Mouse (Mus musculus) right cerebral cortex, adult 18-20 months (tissue): ENCODE data around the gene Wdr70.

Source experiments
- DNase-seq: peaks from one replicate; pipeline ENCODE4 v3.0.0; 2022; ENCODE audit warnings: mixed read lengths

The Wdr70 gene

DNA sequence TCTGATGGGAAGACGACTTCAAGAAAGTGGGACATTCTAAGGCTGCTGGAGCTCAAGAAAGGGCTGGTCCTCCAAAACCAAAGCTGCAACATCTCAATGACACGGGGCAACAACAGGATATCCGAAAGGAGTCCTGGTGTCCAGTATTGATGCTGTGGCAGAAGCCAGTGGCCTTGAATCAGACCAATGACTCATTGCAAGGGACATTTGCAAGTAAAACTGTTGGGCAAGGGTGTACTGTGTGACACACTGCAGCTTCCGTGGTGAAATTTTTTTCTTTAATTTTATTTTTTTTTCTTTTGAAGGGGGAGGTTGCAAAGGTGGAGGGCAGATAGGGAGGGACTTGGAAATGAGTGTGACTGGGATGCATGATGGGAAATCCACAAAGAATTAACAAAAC, 256.6 kb downstream of the Wdr70 start:
- no peak for DNase-seq

DNA sequence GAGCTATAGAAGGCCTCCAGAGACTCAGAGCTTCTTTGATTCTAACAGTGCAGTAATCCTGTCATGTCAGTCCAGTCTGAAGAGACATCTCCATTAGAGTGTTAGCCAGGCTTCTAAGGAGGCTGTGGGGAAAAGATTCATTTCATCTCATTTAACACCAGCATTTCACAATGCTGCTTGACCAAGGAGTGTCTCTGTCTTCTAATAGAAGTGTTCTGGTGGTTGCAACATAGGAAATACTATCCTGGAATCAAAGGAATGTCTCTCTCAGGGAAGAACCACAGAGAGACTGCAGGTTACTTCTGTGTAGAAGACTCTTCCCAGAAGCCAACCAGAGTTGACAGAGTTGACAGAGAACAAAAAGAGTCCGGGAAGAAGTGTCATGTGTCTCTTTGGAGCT, 257.3 kb downstream of the Wdr70 start:
- DNase-seq, result no peak

DNA sequence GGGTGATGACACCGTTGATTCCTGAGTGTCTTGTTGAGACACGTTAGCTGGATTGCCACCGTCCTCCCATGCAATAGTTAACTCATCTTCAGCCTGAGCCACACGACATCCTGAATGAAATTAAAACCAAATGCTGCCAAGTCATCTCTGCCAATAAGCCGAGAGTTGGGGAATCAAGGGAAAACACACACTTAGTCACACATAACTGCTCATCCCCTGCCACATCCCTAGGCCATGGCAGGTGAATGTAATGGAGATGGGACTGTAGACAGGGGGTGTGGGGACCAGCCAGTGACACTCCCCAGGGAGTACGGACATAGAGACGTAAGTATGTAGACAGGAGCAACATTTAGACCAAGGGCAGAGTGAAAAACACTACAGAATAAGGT, 260.1 kb downstream of the Wdr70 start:
- DNase-seq, result no peak

DNA sequence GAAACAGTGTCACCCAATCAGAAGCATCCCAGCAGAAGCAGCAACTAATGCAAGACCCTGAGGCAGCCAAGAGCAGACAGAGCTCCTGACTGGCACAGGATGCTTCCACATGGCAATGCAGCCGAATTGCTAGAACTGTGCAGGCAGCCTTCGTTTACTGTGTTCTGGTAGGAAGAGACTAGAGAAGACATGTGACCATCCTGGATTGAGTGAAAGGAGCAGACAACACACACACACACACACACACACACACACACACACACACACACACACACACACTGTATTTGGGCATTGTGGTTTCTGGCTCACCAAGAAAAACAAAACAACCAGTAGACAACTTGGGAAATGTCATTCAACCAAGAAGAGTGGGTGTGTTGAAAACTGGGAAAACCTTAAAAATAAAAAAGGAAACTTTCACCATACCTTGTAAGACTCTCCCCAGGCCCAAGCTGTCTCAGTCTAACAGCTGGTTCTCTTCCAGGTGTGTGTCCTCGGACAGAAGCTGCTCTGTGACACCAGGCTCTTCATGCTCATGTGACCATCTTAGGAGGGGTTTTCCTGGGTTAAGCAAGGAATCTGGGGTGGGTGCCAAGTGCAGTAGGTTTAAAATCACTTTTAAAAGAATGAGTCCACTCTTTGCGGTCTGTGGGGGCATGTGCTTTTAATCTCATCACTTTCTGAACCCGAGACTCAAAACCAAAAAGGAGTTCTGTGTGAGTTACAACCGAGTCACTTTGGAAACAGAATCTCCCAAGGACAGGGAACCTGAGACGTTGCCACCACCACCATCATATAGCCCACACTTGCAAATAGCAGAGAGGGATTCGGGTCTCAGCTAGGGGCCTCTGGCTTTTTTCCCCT, 260.7 kb downstream of the Wdr70 start:
- DNase-seq, result no peak

GRCm38 (mm10) chr15:7835404-7835803, 263.6 kb downstream of the Wdr70 start:
- no peak for DNase-seq

DNA sequence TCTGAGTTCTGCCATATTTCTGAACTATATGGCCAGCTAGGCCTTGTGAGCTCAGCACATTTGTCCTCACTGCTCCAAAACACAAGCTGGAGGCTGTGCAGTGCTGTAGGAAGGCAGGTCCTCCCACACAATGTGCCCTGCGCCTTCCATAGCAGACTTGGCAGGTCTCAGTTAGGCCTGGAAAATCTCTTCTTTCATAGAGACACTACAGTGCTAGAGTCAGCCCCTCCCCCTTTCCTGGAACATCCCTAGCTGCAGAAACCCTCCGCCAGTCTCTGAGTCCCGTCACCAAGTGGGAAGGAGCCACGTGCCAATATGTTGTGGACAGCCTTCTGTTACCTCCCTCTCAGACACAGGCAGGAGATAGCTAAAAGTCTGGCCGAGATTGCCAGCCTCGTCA, 273.5 kb downstream of the Wdr70 start:
- DNase-seq, result no peak

GRCm38 (mm10) chr15:7823886-7824285, 275.1 kb downstream of the Wdr70 start:
- DNase-seq, result no peak
